Mouse (Mus musculus) heart, postnatal 0 days (tissue): ENCODE measurements around the gene Zfp597.
A peak's percentile ranks its signal among the peaks of the same experiment; 100 is the strongest.

ENCODE experiments used
- CTCF ChIP-seq: IDR thresholded peaks from 2 replicates; pipeline ENCODE4 v1.5.1; 2016; ENCODE audit warnings: antibody characterized with exemption, control low read depth, low read depth
- EP300 ChIP-seq: IDR thresholded peaks from 2 replicates; pipeline ENCODE4 v1.6.1; 2016; ENCODE audit warnings: antibody characterized with exemption, low read depth

DNA sequence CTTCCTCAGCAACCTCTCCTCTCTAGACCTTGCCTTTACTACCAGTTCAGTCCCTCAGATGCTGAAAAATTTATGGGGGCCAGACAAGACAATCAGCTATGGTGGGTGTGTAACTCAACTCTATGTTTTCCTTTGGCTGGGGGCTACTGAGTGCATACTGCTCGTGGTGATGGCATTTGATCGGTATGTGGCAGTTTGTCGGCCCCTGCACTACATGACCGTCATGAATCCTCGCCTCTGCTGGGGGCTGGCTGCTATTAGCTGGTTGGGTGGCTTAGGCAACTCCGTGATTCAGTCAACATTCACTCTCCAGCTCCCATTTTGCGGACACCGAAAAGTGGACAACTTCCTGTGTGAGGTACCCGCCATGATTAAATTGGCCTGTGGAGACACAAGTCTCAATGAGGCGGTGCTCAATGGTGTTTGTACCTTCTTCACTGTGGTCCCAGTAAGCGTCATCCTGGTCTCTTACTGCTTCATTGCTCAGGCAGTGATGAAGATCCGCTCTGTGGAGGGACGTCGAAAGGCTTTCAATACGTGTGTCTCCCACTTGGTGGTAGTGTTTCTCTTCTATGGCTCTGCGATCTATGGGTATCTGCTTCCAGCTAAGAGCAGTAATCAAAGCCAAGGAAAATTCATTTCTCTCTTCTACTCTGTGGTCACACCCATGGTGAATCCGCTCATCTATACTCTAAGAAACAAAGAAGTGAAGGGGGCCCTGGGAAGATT, 45.0 kb downstream of the Zfp597 start:
- TF ChIP-seq CTCF (peak; percentile 73), EP300 (no peak)
